Comparison of ENCODE assay signal across 20 mouse cellular contexts in the genomic region with DNA sequence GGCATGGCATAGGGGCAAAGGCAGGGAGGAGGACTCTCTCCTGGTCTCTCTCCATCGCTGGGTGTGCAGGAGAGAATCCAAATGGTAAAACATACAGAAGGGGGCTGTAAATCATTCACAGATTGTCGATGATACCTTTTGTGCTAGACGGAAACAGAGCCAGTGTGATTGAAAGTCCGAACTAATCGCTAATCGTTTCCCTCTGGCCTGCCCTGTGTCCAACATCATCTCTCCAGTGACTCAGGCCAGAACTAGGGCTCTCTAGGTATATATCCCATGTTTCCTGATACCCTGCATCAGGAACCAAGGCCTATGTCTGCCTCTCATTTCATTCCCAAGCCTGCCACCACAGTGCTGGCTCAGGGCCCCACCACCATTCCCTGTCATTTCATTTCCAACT.
A peak's percentile ranks its signal among the peaks of the same experiment; 100 is the strongest.
DNase-seq lines count a peak whose midpoint lies in the region; ATAC-seq and TF ChIP-seq lines count a peak whose summit lies in the region.
"Had no signal": no experiment of that assay in that cellular context is flagged by ENCODE, and none has a peak within 500 bp of the region (broad histone marks: within the 10 kb centered on the region; RNA-seq: fewer than 3 reads in every experiment).

No protein-coding gene starts in this region.

- no peaks in the 10 kb centered on the region for H3K36me3 ChIP-seq in intestine, embryonic 14.5 days (ENCODE audit: control insufficient read depth, insufficient read depth, low read length)
- H3K36me3 ChIP-seq in intestine, postnatal 0 days (ENCODE audit: control insufficient read depth, insufficient read depth): no peaks in the 10 kb centered on the region
- no peaks in the 10 kb centered on the region for H3K36me3 ChIP-seq in limb, embryonic 15.5 days
- no peaks in the 10 kb centered on the region for H3K36me3 ChIP-seq in embryonic facial prominence, embryonic 10.5 days (replicated peaks)
- H3K36me3 ChIP-seq: embryonic facial prominence, embryonic 12.5 days; embryonic facial prominence, embryonic 15.5 days; forebrain, embryonic 10.5 days; hindbrain, embryonic 10.5 days had no signal

- H3K27ac ChIP-seq in intestine, embryonic 14.5 days (ENCODE audit: low read depth): no peak overlapping the region
- H3K27ac ChIP-seq in intestine, postnatal 0 days (ENCODE audit: low read depth, low read length): no peak overlapping the region
- H3K27ac ChIP-seq in limb, embryonic 15.5 days: 0 out of 2 replicates have a peak overlapping the region, but pooled peaks have one; percentile 43
- H3K27ac ChIP-seq in embryonic facial prominence, embryonic 10.5 days (replicated peaks): no peak overlapping the region
- H3K27ac ChIP-seq: embryonic facial prominence, embryonic 12.5 days; embryonic facial prominence, embryonic 15.5 days; forebrain, embryonic 10.5 days; forebrain, embryonic 13.5 days; hindbrain, embryonic 10.5 days; hindbrain, embryonic 14.5 days; hindbrain, postnatal 0 days had no signal

- H3K9ac ChIP-seq in intestine, embryonic 14.5 days (ENCODE audit: low read length): no peak overlapping the region
- no peak overlapping the region for H3K9ac ChIP-seq in intestine, postnatal 0 days (ENCODE audit: low read depth, low read length)
- H3K9ac ChIP-seq in limb, embryonic 15.5 days: no peak overlapping the region
- H3K9ac ChIP-seq: embryonic facial prominence, embryonic 12.5 days; embryonic facial prominence, embryonic 15.5 days; forebrain, embryonic 13.5 days; hindbrain, embryonic 14.5 days had no signal

- H3K4me3 ChIP-seq in intestine, embryonic 14.5 days (ENCODE audit: low read depth, low read length): no peak overlapping the region
- no peak overlapping the region for H3K4me3 ChIP-seq in intestine, postnatal 0 days (ENCODE audit: low read depth, low read length)
- H3K4me3 ChIP-seq in limb, embryonic 15.5 days: no peak overlapping the region
- no peak overlapping the region for H3K4me3 ChIP-seq in embryonic facial prominence, embryonic 10.5 days
- H3K4me3 ChIP-seq: embryonic facial prominence, embryonic 12.5 days; embryonic facial prominence, embryonic 15.5 days; forebrain, embryonic 10.5 days; forebrain, embryonic 13.5 days; hindbrain, embryonic 10.5 days had no signal

- DNase-seq in heart, adult 11 months: peak; percentile 82
- DNase-seq in heart, adult 9 months (ENCODE audit: low spot score in 2 of 2): no peak
- DNase-seq in intestine, embryonic 14.5 days (ENCODE audit: low spot score): peak; percentile 2
- peak; percentile 76 for DNase-seq in NIH3T3 (ENCODE audit: low read depth)
- no peak for DNase-seq in embryonic facial prominence, embryonic 10.5 days (ENCODE audit: low spot score)
- DNase-seq: cerebellum, adult 9-10 months had no signal

- H3K4me2 ChIP-seq in intestine, embryonic 14.5 days (ENCODE audit: low read length): no peak overlapping the region
- H3K4me2 ChIP-seq in intestine, postnatal 0 days (replicated peaks; ENCODE audit: low read depth): no peak overlapping the region
- no peak overlapping the region for H3K4me2 ChIP-seq in limb, embryonic 15.5 days
- H3K4me2 ChIP-seq: embryonic facial prominence, embryonic 12.5 days; embryonic facial prominence, embryonic 15.5 days; forebrain, embryonic 13.5 days; heart, embryonic 11.5 days; hindbrain, embryonic 14.5 days had no signal

- TF ChIP-seq CTCF in intestine, postnatal 0 days (IDR thresholded peaks at IDR 0.05; ENCODE audit: low read depth): no peak

- no peaks in the 10 kb centered on the region for H3K27me3 ChIP-seq in intestine, embryonic 14.5 days (replicated peaks; ENCODE audit: control insufficient read depth, insufficient read depth, low read length)
- H3K27me3 ChIP-seq in intestine, postnatal 0 days (replicated peaks; ENCODE audit: control insufficient read depth, insufficient read depth, low read length): no peaks in the 10 kb centered on the region
- 0 out of 2 replicates have a peak, but pooled peaks cover 2% of the 10 kb centered on the region for H3K27me3 ChIP-seq in limb, embryonic 15.5 days
- H3K27me3 ChIP-seq in embryonic facial prominence, embryonic 10.5 days (replicated peaks; ENCODE audit: low read depth, poor library complexity, severe bottlenecking): peaks cover 23% of the 10 kb centered on the region; the same call in 1 of the 2 replicates
- H3K27me3 ChIP-seq: embryonic facial prominence, embryonic 15.5 days; forebrain, embryonic 13.5 days had no signal

- H3K4me1 ChIP-seq in intestine, embryonic 14.5 days (replicated peaks; ENCODE audit: control insufficient read depth, insufficient read depth, low read length): peaks cover 15% of the 10 kb centered on the region
- 0 out of 2 replicates have a peak, but pooled peaks cover 4% of the 10 kb centered on the region for H3K4me1 ChIP-seq in intestine, postnatal 0 days (replicated peaks; ENCODE audit: control insufficient read depth, insufficient read depth, low read length)
- H3K4me1 ChIP-seq in limb, embryonic 15.5 days: peaks cover 44% of the 10 kb centered on the region
- peaks cover 26% of the 10 kb centered on the region for H3K4me1 ChIP-seq in embryonic facial prominence, embryonic 10.5 days

- ATAC-seq in intestine, embryonic 14.5 days (replicated peaks; ENCODE audit: low FRiP score, low TSS enrichment, low read depth): no peak
- no peak for ATAC-seq in intestine, postnatal 0 days
- ATAC-seq in limb, embryonic 15.5 days (ENCODE audit: insufficient number of reproducible peaks, low FRiP score, low TSS enrichment, low read depth): no peak
- ATAC-seq: activated CD4-positive, CD25-positive, alpha-beta regulatory T cell, adult 4 months; CD4-positive, CD25-positive, alpha-beta regulatory T cell, adult 4 months; forebrain, embryonic 13.5 days; forebrain, embryonic 16.5 days; hindbrain, postnatal 0 days; inflammation-experienced regulatory T-cells, adult 6 months had no signal

- 71% methylated on average over 6 of the region's 6 CpGs for WGBS in intestine, embryonic 14.5 days
- WGBS in intestine, postnatal 0 days: 65% methylated on average over 6 of the region's 6 CpGs
- WGBS in limb, embryonic 15.5 days: 62% methylated on average over 6 of the region's 6 CpGs
- WGBS in embryonic facial prominence, embryonic 10.5 days: 72% methylated on average over 6 of the region's 6 CpGs

- no peaks in the 10 kb centered on the region for H3K9me3 ChIP-seq in intestine, embryonic 14.5 days (ENCODE audit: control insufficient read depth, low read length)
- no peaks in the 10 kb centered on the region for H3K9me3 ChIP-seq in intestine, postnatal 0 days (ENCODE audit: control insufficient read depth)
- H3K9me3 ChIP-seq in limb, embryonic 15.5 days: no peaks in the 10 kb centered on the region
- H3K9me3 ChIP-seq in embryonic facial prominence, embryonic 10.5 days: no peaks in the 10 kb centered on the region
- H3K9me3 ChIP-seq: embryonic facial prominence, embryonic 12.5 days; embryonic facial prominence, embryonic 15.5 days; forebrain, embryonic 10.5 days; forebrain, embryonic 13.5 days; hindbrain, embryonic 10.5 days had no signal

Comparison
In these comparisons a context has a peak if more than half of its experiments do, and no peak if none do; other contexts are left out.
1. DNase-seq: peak in heart, adult 11 months (single experiment), intestine, embryonic 14.5 days (single experiment) and NIH3T3 (single experiment); none in heart, adult 9 months (0 of 2) and embryonic facial prominence, embryonic 10.5 days (single experiment).